Mouse (Mus musculus) forebrain, embryonic 10.5 days (tissue): ENCODE measurements around the gene Ctla2a. TPM values are rescaled to one million over a fixed set of nuclear protein-coding genes. Genes with fewer than 3 reads are reported as not detected.
"Not testable (repeated sequence)": the region's sequence is repeated elsewhere in the genome, so short reads cannot be mapped to it uniquely, and the experiment has no call there.

ENCODE experiments used
- DNase-seq: peaks from one replicate; pipeline ENCODE4 v3.0.0-alpha.2; 2017; ENCODE audit warnings: low spot score; ENCODE audit errors: extremely low spot score
- H3K27ac ChIP-seq: fragments of 300-500 bp; sonication (generic); 2 replicates; pipeline ENCODE4 v1.5.1; 2016; ENCODE audit warnings: mild to moderate bottlenecking
- H3K27me3 ChIP-seq: fragments of 300-500 bp; sonication (generic); 2 replicates; pipeline ENCODE4 v1.6.1; 2016; ENCODE audit warnings: mild to moderate bottlenecking; ENCODE audit not compliant: poor library complexity, severe bottlenecking
- H3K36me3 ChIP-seq: fragments of 300-500 bp; sonication (generic); replicated peaks from 2 replicates; pipeline ENCODE4 v1.6.1; 2016; ENCODE audit warnings: mild to moderate bottlenecking, moderate library complexity
- H3K4me1 ChIP-seq: fragments of 300-500 bp; sonication (generic); 2 replicates; pipeline ENCODE4 v1.6.1; 2016
- H3K4me3 ChIP-seq: fragments of 300-500 bp; sonication (generic); 2 replicates; pipeline ENCODE4 v1.5.1; 2016; ENCODE audit warnings: mild to moderate bottlenecking, moderate library complexity
- H3K9me3 ChIP-seq: fragments of 300-500 bp; sonication (generic); 2 replicates; pipeline ENCODE4 v1.6.1; 2016; ENCODE audit warnings: mild to moderate bottlenecking, moderate library complexity
- WGBS: fragments of 180-500 bp; shearing (Covaris S2); methylation state at CpG from one replicate; pipeline ENCODE4 v1.1.7; 2016; 5-methylcytosine and 5-hydroxymethylcytosine counted together
- polyA plus RNA-seq: library from polyadenylated mRNA; unstranded; fragments of >200 nt; fragmentation: Nextera tagmentation; extraction: Ambion mirVana; gene quantifications from 2 replicates; pipeline ENCODE4 v1.2.1, GENCODE M21; 2016

Ctla2a gene
- 10.5 and 12.1 TPM in 2 replicates for polyA plus RNA-seq

DNA sequence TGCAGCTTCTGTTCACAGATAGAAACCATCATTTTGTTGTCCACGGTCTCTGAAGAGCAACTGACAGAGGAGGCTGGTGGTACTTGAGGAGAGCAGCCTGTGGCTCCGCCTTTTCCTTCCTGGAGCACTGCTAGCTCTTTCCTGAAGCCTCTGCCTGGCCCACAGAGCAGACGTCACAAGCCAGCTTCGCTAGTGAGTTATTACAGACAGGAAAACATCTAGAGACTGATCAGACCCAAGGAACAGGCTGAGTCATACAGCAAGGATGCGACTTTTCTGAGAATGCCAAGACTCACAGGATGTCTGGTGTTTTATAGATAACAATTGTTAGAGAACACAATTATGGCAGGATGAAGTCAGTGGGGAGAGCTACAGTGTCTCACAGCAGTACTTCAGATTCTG lies at the start of gene Ctla2a, which contains the start of gene Gm49391:
TSS of gene Ctla2a (minus strand) at position 126 of the 402 bp plus-strand sequence.
TSS of gene Gm49391 (minus strand) at position 72 of the 402 bp plus-strand sequence.
- H3K36me3 ChIP-seq, result no peaks in the 10 kb centered on the region
- no peak within 1 kb of the TSS for H3K4me3 ChIP-seq
- no peaks in the 10 kb centered on the region for H3K27me3 ChIP-seq
- peaks cover 29% of the 10 kb centered on the region for H3K9me3 ChIP-seq
- no peaks in the 10 kb centered on the region for H3K4me1 ChIP-seq
- no peak for DNase-seq
- no peak within 1 kb of the TSS for H3K27ac ChIP-seq
- 67% methylated on average over 5 of the region's 5 CpGs for WGBS

DNA sequence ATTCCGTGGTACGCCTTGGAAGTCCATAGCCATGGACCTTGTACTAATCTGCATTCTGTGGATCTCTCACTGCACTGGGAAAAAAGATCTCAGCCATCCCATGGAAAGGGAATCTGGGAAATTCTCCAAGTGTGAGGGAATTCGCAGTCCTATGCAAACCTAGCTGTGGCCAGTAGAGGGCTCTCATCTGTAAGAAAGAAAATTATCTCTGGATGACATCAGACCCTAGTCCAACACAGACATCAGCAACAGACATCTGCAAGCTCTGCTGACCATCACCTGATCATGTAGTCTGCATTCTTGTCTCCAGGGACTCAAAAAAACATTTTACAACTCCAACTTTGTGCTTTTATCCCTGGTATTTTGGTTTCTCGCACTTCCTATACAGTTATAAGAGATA lies 35.9 kb upstream of the Ctla2a start:
- not testable (repeated sequence) for DNase-seq, H3K4me3 ChIP-seq, H3K27ac ChIP-seq, H3K4me1 ChIP-seq, H3K9me3 ChIP-seq, H3K36me3 ChIP-seq, H3K27me3 ChIP-seq
- WGBS, result 68% methylated on average over 4 of the region's 4 CpGs

DNA sequence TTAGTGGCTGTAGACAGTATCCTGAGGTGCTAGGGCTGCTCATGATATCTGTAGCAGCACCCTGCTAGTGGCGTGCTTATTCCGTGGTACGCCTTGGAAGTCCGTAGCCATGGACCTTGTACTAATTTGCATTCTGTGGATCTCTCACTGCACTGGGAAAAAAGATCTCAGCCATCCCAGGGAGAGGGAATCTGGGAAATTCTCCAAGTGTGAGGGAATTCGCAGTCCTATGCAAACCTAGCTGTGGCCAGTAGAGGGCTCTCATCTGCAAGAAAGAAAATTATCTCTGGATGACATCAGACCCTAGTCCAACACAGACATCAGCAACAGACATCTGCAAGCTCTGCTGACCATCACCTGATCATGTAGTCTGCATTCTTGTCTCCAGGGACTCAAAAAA lies 27.6 kb upstream of the Ctla2a start:
- not testable (repeated sequence) for H3K27me3 ChIP-seq, H3K36me3 ChIP-seq, H3K27ac ChIP-seq, H3K4me3 ChIP-seq, H3K4me1 ChIP-seq, DNase-seq
- 39% methylated on average over 5 of the region's 5 CpGs for WGBS
- H3K9me3 ChIP-seq, result peaks cover 31% of the 10 kb centered on the region

DNA sequence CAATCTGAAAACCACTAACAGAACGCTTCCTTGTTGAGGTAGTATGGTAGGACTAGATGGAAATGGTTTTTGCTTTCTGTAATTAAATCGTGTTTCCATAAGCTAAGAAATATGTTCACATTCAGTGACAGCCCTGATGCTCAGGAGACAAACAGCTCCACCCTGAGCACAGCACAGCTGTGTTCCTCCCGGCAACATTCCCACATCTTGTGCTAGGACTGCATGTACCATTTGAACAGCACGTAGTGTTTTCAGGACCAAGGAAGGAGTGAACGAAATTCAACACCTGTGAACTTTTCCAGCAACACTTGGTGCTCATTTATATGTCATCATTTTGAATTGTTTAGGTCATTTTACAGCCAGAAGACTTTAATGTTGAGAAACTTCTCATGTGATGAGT lies 25.3 kb upstream of the Ctla2a start:
- H3K4me1 ChIP-seq, result no peaks in the 10 kb centered on the region
- H3K27me3 ChIP-seq, result no peaks in the 10 kb centered on the region
- no peak overlapping the region for H3K4me3 ChIP-seq
- no peaks in the 10 kb centered on the region for H3K36me3 ChIP-seq
- WGBS, result 69% methylated on average over 5 of the region's 5 CpGs
- DNase-seq, result no peak
- H3K27ac ChIP-seq, result no peak overlapping the region
- H3K9me3 ChIP-seq, result peaks cover 46% of the 10 kb centered on the region

DNA sequence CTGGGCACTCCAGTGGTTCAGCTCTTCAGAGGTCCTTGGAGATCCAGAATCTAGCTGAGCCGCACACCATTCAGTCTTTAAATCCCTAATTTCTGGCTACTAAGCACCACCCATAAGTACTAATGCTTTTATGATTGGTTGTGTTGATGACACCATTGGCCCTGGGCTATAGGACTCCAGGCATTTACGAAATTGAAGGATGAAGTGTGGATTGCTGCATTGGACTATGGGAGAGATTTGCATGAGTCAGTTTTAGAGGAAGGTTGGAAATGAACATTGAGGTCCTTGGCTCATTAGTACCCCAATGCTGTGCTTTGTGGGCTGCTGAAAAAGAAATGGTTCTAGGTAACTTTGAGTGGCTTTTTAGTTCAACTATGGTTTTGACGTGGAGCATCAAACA lies 5.5 kb upstream of the Ctla2a start, which contains the start of gene Tpbpa:
TSS of gene Tpbpa (minus strand) at position 101 of the 400 bp plus-strand sequence.
- not testable (repeated sequence) for H3K27me3 ChIP-seq, H3K36me3 ChIP-seq, H3K4me3 ChIP-seq, DNase-seq, H3K27ac ChIP-seq, H3K4me1 ChIP-seq
- peaks cover 44% of the 10 kb centered on the region for H3K9me3 ChIP-seq
- 83% methylated on average over 3 of the region's 3 CpGs for WGBS

DNA sequence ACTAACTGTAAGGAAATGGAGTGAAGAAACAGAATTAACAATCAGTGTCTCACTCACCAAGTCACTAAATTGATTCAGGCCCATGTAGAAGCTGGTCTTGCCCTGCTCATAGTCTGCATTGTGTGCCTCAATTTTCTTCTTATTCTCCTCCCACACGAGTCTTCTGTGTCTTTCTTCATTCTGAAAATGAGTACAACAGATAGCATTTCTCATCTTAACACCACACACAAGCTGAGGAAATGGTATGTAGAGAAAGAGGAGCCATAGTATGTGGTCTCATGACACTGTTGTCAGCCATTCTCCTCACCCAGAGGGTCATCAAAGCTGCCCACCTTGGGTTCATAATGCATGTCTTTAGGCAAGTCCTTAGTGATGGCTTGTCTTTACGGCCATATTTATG lies 935 bp downstream of the Ctla2a start, which contains the start of gene Gm49393:
TSS of gene Gm49393 (minus strand) at position 101 of the 400 bp plus-strand sequence.
- not testable (repeated sequence) for H3K4me3 ChIP-seq, H3K36me3 ChIP-seq, DNase-seq, H3K27me3 ChIP-seq, H3K27ac ChIP-seq, H3K4me1 ChIP-seq
- H3K9me3 ChIP-seq, result peaks cover 28% of the 10 kb centered on the region
- 77% methylated on average over 2 of the region's 2 CpGs for WGBS

DNA sequence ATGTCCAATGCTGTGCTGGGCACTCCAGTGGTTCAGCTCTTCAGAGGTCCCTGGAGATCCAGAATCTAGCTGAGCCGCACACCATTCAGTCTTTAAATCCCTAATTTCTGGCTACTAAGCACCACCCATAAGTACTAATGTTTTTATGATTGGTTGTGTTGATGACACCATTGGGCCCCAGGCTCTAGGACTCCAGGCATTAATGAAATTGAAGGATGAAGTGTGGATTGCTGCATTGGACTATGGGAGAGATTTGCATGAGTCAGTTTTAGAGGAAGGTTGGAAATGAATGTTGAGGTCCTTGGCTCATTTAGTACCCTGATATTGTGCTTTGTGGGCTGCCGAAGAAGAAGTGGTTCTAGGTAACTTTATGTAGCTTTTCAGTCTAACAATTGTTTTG lies 31.6 kb downstream of the Ctla2a start, which contains the start of gene Tpbpb:
TSS of gene Tpbpb (minus strand) at position 101 of the 400 bp plus-strand sequence.
- DNase-seq, H3K4me1 ChIP-seq, H3K36me3 ChIP-seq, H3K27me3 ChIP-seq, H3K4me3 ChIP-seq, H3K27ac ChIP-seq: not testable (repeated sequence)
- WGBS, result 88% methylated on average over 2 of the region's 2 CpGs
- H3K9me3 ChIP-seq, result peaks cover 11% of the 10 kb centered on the region; the same call in 1 of the 2 replicates

DNA sequence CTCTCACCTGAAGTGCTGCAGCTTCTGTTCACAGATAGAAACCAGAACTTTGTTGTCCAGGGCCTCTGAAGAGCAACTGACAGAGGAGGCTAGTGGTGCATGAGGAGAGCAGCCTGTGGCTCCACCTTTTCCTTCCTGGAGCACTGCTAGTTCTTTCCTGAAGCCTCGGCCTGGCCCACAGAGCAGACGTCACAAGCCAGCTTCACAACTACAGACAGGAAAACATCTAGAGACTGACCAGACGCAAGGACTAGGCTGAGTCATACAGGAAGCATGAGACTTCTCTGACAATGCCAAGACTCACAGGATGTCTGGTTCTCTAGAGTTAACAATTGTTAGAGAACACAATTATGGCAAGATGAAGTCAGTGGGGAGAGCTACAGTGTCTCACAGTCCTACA lies 39.1 kb downstream of the Ctla2a start, which contains the start of gene Ctla2b:
TSS of gene Ctla2b (minus strand) at position 120 of the 400 bp plus-strand sequence.
- Histone ChIP-seq H3K27me3 (no peaks in the 10 kb centered on the region), H3K4me1 (no peaks in the 10 kb centered on the region), H3K9me3 (peaks cover 19% of the 10 kb centered on the region; the same call in 1 of the 2 replicates), H3K36me3 (no peaks in the 10 kb centered on the region), H3K4me3 (no peak within 1 kb of the TSS), H3K27ac (no peak within 1 kb of the TSS)
- DNase-seq, result no peak
- WGBS, result 88% methylated on average over 3 of the region's 3 CpGs

DNA sequence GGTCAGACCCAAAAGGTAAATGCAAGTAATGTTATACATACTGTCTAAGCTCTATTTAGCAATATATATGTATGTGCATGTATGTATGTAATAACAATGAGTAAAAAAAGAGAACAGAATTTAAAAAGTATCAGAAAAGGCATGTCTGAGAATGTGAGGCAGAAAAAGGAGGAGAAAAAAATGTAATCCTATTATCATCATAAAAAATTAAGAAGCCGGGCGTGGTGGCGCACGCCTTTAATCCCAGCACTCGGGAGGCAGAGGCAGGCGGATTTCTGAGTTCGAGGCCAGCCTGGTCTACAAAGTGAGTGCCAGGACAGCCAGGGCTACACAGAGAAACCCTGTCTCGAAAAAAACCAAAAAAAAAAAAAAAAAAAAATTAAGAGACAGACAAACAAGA lies 39.6 kb downstream of the Ctla2a start, which contains the start of gene Gm49392:
TSS of gene Gm49392 (minus strand) at position 101 of the 400 bp plus-strand sequence.
- not testable (repeated sequence) for H3K4me1 ChIP-seq, H3K27me3 ChIP-seq, H3K4me3 ChIP-seq, DNase-seq, H3K36me3 ChIP-seq, H3K27ac ChIP-seq
- peaks cover 17% of the 10 kb centered on the region; the same call in 1 of the 2 replicates for H3K9me3 ChIP-seq
- 89% methylated on average over 8 of the region's 8 CpGs for WGBS

DNA sequence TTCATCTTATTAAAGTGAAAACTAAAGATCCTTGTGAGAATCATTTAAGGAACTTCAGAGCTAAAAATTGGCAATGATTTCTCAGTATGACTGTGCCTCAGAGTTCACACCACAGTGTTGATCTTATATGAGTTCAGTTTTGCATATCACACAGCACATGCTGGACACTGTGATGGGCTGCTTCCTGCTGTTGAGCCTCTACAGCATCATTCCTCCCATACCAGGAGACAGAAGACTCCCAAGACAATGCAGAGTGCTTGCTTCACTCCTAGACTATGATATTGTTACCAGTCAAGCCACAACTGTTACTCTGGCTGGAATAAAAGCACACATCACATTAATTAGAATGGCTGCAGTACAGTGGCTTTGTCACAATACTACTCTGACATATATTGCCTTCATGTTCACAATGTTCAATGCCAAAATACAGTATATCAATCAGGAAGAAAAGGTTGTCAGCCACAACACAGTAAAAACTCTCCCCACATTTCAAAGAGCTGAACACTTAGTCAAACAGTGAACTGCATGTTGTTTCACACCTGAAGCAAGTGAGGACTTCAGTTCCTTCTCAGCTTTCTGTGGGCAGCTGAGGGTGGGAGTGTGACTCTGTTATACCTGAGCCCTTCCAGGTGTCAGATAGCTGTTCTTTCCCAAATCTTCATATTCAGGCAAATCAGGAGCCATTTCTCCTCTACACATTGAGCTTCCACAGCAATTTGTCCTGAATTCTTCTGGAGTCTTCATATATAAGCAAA lies 40.8 kb downstream of the Ctla2a start:
- DNase-seq, result no peak
- no peak overlapping the region for H3K27ac ChIP-seq
- no peaks in the 10 kb centered on the region for H3K4me1 ChIP-seq
- H3K27me3 ChIP-seq, result no peaks in the 10 kb centered on the region
- H3K36me3 ChIP-seq, result no peaks in the 10 kb centered on the region
- no peak overlapping the region for H3K4me3 ChIP-seq
- H3K9me3 ChIP-seq, result peaks cover 20% of the 10 kb centered on the region

DNA sequence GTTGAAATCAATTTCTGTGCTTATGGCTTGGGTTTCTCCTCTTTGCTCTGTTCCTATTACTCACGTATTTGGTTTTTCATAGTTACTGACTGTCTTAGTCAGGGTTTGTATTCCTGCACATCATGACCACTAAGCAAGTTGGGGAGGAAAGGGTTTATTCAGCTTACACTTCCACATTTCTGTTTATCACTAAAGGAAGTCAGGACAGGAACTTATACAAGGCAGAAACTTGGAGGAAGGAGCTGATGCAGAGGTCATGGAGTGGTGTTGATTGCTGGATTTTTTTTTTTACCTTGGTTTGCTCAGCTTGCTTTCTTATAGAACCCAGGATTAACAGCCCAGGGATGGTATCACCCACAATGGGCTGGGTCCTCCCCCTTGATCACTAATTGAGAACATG lies 44.1 kb downstream of the Ctla2a start:
- WGBS, result 97% methylated on average over 1 of the region's 1 CpGs
- DNase-seq, result no peak
- Histone ChIP-seq H3K27ac (no peak overlapping the region), H3K4me3 (no peak overlapping the region), H3K27me3 (no peaks in the 10 kb centered on the region), H3K4me1 (no peaks in the 10 kb centered on the region), H3K36me3 (no peaks in the 10 kb centered on the region), H3K9me3 (peaks cover 14% of the 10 kb centered on the region)
